Mouse (Mus musculus) adrenal gland, adult 2 months (tissue): ENCODE measurements at regions not wholly inside any gene's neighbourhood (a gene's known extent, or its start where the extent isn't known, plus 50 kb on each side); places are given as distances from the start of the nearest gene placed in this dataset.
A peak's percentile ranks its signal among the peaks of the same experiment; 100 is the strongest.

Source experiments
- DNase-seq: peaks from one replicate; pipeline ENCODE4 v3.0.0; 2021

DNA sequence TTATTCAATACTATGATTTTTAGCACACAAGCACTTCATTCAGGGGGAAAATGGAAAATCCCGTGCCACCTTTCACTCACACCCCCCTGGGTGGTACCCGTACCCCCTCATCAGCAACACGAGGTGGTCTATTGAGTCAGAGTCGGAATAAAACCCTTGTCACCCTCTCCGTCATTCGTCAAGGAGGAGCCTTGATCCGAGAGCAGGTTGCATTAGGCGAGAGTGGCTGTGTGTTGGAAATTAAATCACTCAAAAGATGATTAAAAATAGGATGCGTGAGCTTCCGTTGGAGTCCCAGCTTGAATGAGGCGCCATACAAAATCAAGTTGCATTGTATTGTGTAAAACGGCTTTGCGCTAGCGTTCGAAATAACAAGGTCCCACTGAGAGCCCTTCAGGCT, 236.5 kb upstream of the 3110018I06Rik start:
- no peak for DNase-seq

DNA sequence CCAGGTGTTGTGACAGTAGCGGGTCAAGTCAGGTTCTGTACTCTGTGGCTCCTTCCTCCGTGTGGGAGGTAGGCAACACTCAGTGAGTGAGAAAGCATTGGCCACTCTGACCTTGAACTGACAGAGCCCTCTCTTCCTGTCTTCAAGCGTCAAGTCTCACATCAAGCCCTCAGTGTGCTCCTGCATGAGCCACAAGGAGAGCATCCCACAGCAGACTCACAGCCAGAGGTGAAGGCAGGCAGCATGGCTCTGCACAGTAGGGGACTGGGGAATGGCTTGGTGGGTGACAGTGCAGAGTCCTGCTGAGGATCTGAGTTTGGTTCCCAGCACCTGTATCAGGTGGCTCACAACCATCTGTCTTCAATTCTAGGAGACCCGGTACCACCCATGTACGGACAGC, 226.4 kb upstream of the 3110018I06Rik start:
- DNase-seq, result no peak

DNA sequence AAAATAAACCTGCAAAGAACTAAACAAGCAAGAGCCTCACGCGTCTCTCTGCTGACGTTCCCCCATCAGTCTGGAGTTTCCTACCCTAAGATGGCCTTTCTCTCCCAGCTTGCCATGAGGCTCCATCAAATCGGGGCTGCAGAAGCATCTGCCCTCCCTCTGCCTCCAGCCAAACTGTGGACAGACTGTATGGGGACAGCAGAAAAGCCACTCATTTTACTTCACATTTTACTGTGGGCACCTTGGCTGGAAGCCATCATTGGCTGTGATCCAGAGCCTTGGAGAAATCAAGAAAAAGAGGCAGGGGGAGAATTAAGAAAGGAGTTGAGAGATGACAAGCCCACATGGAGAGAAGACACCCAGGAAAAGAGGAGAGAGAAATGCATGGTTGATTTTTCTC, 225.9 kb upstream of the 3110018I06Rik start:
- DNase-seq, result no peak

DNA sequence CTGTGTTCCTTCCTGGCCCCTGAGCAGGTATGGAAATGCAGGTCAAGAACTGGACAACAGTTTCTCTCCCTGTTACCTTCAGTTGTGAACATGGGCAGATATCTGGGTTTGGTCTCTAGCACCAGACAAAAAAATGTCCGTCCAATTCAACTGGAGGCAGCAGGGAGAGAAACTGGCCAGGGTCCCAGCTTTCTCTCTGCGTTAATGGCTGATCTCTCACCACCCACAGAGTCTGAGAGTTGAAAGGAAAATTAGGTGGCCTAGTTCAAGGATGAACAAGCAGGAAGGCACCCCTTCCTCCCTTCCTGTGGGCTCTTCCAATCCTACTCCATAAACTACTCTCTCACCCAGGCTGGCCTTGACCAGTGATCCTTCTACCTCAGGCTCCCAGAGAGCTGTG, 221.7 kb upstream of the 3110018I06Rik start:
- no peak for DNase-seq

DNA sequence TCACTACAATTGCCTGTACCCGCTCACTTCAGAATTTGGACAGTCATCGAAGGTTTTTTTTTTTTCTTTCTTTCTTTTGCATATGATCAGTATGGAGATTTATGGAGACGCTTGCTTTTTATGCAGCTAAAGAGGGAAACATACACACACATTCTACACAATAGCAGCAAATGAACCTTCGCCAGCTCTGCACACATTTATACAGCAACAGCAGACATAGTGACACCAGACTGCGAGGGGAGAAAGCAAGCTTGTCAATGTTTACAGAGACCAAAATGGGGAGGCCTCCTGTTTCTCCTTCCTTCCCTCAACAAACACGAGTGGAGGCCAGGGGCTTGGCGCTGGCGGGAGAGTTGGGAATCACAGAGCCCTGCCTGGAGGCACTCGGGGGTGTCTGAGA, 202.8 kb upstream of the 3110018I06Rik start:
- DNase-seq, result no peak

DNA sequence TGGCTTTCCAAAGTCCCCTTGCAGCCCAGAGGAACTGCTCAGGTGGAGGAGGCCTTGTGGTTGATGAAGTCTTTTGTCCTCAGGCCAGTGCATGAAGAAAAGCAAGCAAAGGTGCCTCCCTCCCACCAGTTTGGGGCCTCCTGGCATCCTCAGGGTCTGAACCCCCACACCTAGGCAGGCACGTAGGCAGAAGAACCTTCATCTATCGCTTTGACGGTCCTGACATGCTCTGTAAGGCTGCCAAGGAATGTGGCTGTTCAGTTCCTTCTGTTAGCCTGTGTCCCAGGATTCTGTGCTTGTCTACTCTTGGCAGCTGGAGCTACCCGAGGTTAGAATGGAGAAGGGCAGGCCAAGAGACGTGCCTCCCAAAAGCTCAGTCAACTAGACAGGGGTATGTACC, 197.1 kb upstream of the 3110018I06Rik start:
- no peak for DNase-seq

DNA sequence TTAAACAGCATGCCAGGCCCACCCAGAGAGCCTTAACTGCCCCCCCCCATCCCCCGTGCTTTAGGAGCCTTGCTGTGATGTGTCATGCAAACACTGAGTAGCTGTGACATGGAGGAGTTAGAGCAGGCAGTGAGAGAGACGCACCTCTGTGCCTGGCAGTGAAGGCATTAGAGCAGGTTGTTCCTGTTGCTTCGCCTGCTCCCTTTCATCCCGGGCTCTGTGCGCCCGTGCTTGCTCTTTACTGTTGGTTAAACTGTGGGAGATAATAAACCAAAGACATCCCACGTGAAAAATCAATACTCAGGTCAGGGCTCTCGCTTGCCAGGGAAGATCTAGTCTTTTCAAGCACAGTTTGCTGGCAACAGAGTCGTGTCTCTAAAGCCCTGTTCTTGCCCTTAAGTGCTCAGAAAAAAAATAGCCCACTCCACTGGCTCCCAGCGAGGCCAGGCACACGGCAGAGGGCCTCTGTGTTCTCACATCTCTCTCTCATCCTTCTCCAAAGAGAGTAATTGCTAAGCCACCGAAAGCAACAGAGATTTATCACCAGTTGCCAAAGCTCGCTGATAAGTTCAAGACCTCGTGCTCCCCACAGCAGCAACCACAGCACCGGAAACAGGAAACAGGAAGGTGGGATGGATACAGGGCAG, 181.2 kb upstream of the 3110018I06Rik start:
- DNase-seq, result no peak

DNA sequence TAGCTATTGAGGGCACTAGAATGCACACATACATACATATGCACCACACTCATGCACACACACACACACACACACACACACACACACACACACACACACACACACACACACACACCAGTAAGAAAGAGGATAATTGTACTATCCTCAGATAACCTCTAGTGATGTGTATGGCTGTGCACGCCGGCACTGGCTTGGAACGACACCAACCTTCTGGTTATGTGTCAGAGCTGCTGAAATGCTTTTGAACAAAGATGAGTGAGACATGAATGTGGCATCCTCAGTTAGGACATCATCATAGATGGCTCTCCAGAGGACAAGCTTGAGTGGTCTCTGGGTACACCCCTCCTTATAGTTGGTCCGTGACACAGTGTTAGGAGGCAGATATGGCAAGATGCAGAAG, 173.0 kb upstream of the 3110018I06Rik start:
- DNase-seq, result no peak

DNA sequence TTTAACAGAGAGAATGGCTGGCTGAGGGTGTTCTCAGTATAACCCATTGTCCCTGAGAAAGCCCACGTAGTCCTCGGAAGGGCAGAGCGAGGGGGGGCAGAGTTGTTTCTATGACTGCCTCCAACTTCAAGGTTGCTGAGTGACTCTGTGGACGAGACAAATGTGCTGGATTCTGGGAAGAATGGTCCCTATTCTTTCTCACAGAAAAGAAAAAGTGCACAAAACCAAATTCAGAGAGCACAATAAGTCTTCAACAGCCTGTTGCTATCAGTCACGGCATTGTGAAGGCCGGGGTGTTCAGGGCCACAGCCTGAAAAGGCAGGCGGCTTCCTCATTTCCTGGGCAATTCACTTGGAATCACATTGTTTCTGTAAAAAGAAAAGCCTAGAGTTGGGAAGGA, 165.6 kb upstream of the 3110018I06Rik start:
- peak; percentile 23 for DNase-seq

DNA sequence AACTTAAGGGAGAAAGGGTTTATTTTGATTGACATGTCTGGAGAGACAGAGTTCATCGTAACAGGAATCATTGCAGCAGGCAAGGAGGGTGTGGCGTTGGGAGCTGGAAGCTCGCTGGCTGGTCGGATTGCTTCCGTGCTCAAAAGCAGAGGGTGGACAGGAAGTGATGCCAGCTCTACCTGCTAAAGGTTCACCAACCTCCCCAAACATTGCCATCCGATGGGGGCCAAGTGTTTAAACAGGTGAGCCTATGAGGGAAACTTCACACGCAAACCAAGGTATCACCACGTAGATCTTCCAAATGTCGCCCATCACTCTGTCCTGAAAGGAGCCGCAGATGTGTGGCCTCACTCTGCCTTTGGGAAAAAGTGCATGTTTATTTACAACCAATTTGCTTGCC, 162.3 kb upstream of the 3110018I06Rik start:
- no peak for DNase-seq

DNA sequence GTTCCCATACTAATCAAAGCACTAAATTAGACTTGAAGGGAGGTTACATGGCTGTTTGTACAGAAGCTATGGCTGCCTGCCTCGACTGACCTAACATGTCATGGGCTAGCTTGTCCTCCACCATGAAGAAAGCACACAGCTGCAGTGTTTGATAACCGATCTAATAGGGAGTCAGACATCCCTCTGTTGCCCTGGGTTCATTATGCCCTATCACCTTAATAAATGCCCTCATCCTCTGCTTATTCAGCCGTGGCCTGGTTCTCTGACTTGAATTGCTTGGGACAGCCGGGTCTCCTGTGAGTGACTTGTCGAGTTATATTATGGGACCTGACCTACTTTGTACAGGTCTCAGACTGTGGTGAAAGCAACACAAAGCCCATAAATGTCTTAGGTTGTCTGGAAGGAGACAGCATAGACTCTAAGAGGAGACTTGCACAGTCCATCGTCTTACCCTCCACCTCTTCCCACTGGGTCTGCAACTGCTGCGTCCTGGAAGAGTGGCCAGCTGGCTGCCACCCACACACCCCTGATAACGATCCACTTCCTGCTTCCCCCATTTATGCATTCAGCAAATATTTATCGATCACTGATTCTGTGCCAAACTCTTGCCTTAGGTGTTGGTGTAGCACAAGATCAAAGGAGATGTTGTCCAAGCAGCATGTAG, 161.2 kb upstream of the 3110018I06Rik start:
- no peak for DNase-seq

DNA sequence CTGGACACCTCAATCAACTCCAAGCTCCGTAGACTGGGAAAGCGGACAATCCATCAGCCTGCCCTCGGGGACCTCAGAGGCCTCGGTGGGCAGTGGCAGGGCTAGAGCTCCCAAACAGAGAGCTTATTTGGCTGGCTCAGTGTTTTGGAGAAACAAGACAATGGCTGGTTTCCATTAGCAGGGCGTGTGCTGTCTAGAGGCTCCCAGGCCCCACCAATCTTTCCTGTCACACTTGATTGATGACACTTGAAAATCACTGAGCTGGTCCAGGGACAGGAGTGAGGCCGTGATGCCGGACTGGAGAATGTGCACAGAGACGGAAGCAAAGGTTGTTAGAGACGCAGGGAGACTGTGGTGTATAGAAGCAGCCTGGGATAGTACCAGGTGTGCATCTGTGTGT, 159.4 kb upstream of the 3110018I06Rik start:
- DNase-seq, result no peak

DNA sequence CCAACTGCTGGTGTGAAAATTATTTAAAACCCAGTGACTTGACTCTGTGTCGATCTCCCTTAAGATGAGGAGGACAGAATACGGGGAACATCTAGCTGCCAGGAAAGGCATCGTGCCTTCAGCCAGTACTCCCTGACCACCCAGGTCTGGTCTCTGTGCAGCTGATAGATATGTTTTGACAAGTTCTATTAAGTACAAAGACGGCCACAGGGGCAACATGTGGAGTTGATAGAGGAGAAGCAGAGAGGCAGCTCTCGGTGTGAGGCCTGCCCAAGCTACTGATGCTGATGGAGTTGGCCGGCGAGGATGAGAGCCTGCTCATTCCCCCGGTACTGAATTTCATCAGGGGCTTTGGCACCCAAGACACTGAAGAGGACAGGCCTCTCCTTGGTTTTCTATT, 154.1 kb upstream of the 3110018I06Rik start:
- DNase-seq, result no peak

DNA sequence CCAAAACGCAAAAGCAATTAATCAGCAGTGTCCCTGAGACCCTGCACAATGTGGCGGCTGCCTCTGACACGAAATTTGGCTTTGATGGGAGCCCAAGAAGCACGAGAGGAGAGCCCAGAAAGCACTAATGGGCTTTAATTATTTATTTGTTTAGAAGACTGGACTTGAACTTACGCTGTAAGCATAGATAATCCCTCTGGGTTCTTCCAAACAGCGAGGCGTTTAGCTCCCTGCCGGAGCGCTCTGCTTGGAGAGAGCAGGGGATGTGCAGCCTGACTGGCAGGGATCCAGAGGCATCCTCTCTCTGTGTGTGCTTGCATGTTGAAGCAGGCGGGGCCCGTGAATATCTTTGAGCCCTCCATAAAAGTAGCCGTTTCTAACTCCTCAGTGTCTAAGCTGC, 153.3 kb upstream of the 3110018I06Rik start:
- no peak for DNase-seq

DNA sequence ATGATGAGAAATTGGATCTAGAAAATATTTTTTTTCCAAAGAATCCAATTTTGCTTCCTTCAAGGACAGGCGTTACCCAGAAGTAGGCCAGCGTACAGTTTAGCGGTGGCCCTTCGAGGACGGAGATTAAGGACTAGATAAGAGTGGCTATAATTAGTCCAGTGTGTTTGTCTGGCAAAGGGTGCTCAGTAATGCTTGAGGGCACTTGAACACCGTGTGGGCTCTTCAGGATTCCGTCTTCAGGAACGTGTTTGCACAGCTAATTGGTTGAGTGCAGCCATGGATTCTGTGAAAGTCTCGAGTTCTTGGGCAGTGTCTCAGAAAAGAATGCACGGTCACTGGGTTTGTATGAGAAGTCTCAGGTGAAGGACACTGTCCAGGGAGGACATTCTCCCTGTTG, 149.7 kb upstream of the 3110018I06Rik start:
- DNase-seq, result no peak

DNA sequence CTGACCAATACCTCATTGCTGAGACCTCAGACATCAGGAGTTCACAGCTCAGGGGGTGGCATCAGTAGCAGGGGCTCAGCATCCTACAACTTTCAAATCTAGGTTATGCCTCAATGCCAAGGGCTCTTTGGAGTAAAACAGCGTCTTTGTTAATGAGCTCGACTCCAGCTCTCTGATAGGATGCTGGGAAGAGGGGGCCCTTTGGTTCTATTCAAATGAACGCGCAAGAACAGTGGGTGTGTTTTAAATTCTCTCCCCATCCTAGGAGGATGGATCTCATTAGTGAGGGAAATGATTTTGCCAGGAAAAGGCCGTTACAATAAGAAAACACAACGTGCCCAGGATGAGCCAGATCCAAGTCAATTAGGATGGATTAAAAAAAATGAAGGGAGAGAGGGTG, 132.2 kb upstream of the 3110018I06Rik start:
- no peak for DNase-seq

DNA sequence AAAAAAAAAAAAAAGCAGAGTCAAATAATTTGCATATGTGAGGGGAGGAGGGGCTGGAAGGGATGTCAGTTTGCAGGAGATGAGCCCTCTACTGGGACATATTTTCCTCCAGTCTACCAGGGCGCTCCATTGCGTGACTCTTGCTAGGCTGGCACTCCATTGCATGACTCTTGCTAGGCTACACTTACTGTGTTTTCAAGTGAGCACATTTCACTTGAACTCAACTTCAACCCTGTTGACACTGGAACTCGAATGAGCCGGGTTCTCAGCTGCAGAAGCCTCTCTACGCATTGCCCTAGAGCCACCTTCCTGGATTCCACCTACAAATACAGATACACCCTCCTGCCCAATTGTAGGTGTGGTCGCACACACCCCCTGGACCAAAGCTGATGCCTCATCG, 131.5 kb upstream of the 3110018I06Rik start:
- no peak for DNase-seq

DNA sequence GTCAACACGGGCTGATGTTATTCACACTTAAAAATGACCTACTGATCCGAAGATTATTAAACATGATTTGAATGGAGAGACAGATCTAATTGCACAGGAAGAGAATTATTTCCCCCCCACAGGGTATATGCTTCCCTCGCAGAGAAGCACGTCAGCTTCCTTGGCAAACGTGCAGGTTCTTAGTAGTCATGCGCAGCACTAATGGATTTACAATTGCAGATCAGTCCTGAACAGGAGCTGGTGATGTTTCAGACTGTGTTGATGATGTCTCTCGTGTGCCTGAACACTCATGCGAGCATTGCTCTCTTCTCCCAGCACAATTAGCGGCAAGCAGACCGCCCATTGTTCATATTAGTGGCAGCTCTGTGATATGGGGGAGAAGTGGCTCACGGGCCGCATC, 127.9 kb upstream of the 3110018I06Rik start:
- DNase-seq, result no peak

DNA sequence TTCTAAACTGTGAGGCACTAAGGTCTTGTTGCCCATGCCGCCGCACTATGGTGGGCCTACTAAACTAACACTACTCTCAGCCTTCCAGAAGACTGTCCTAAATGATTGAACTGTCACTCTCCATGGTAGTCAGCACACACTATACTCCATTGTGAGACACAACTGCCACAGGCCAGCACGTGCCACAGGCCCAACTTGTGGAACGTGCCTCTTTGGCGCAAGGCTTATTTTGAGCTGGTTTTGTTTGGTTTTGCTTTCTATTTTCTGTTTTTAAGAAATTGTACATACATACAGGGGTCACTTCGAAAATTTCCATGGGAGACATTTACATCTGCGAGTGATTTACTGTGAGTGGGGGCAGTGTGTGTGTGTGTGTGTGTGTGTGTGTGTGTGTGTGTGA, 126.8 kb upstream of the 3110018I06Rik start:
- no peak for DNase-seq

DNA sequence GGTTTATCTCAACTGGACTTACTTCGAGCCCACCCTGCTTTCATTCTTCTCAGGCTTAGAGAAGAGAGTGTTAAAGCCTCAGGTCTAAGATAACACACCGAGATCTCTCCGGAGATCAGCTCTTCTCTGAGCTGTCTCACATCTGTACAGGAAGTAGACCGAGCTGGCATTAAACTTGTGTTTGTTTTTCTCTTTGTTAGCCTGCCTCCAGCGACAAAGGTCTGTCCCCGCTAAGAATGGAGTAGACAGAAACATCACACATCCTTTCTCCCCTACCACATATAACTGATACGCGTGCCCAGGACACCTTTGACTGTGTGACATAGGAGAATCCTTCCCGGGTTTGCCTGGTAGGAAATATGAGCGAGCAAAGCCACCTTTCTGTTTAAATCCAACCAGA, 126.3 kb upstream of the 3110018I06Rik start:
- no peak for DNase-seq

DNA sequence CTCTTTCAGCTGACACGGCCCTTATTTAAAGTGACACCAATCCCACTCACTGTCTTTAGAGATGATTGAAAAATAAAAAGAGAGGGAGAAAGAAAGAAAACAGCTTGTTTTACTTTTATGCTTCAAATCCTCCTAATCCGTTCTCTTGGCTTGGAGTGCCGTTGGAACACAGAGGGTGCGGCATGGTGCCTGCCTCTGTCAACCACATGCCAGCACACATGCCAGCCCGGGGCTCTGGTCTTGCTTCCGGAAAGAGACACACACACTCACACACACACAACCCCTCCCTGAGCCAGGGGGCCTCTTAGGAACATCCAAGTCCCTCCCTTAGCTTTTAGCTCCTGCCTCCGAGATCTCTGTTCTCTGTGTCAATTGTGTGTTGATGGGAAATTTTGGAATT, 116.2 kb upstream of the 3110018I06Rik start:
- DNase-seq, result no peak

DNA sequence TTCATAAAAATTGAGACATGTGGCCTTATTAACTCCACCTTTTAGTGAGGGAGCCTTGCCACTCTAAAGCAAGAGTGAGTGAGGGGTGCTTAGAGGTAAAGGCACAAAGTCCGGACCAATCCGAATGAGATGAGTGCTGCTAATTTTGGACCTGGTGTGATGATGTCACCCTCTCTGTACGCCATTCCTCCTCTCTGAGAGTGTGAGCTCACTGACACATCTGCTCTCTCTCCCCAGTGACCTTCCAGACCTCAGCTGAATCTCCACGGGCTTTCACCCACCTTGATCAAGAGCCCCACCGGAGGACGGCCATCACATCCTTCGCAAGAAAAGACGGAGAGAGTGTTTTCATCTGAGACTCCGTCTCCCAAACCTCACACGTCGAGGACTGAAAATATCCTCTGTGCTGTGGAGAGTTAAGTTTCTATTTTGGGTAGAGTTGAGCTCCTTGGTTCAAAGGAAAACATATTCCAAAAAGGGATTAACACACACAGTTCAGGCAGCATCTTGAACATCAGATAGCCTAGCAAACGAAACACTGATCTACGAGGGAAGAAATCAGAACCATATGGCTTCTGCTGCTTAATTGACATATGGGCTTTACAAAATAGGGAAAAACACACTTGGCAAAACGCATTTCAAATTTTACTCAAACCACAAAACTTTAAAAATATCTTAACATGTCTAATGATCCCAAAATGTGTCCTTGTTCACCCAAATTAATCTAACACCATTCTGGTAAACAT, 96.2 kb upstream of the 3110018I06Rik start:
- DNase-seq, result no peak

DNA sequence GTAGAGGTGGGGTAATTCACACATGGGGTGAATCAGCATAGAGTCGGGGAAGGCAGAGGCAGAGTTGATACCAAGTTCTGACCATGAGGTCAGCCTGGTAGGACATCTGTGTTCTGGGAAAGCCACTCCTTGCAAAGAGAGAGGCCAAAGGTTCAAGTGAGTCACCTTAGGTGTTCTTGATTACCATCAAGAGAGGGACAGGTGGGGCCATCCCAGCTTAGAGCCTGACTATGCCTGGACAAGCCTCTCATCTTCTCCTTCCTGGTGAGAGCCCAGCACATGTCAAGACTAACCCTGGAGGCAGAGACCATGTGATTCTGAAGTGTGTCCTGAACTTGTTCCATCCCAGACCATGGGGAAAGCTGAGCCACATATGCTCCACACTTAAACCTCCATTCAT, 94.0 kb upstream of the 3110018I06Rik start:
- no peak for DNase-seq

DNA sequence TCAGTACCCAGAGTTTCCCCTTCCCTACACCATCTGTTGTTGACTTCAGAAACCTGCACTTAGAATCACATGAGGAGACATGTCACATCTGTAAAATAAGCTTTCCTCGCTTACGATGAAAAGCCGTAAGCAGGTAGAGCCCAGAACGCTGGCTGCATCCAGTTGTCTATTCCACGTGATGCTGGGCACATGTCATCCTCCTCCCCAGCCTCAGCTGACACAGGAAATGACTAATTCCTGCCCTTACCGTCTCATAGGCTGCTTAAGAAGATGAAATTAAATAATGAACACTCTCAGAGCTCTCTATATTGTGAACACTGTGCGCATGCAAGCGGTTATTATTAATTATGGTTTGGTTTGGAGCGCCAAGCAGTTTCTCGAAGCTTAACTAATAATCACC, 83.6 kb upstream of the 3110018I06Rik start:
- no peak for DNase-seq
